Mouse (Mus musculus) heart, embryonic 12.5 days (tissue): Measurements from ENCODE around the gene 9930021J03Rik. TPM values are rescaled to one million over a fixed set of nuclear protein-coding genes. Genes with fewer than 3 reads are reported as not detected.

ENCODE experiments used
- ATAC-seq: fragments of 200-750 bp; cut with Nextera tagmentation; 2 replicates; pipeline ENCODE4 v1.8.0; 2017; ENCODE audit warnings: moderate TSS enrichment, moderate library complexity; ENCODE audit not compliant: insufficient number of reproducible peaks, low FRiP score
- H3K27ac ChIP-seq: fragments of 300-500 bp; sonication (generic); 2 replicates; pipeline ENCODE4 v1.5.1; 2016; ENCODE audit warnings: mild to moderate bottlenecking, moderate library complexity; ENCODE audit not compliant: poor library complexity, severe bottlenecking
- H3K27me3 ChIP-seq: fragments of 300-500 bp; sonication (generic); replicated peaks from 2 replicates; pipeline ENCODE4 v1.6.1; 2016; ENCODE audit warnings: mild to moderate bottlenecking, moderate library complexity
- H3K36me3 ChIP-seq: fragments of 300-500 bp; sonication (generic); 2 replicates; pipeline ENCODE4 v1.6.1; 2016; ENCODE audit warnings: mild to moderate bottlenecking, moderate library complexity
- H3K4me1 ChIP-seq: fragments of 300-500 bp; sonication (generic); replicated peaks from 2 replicates; pipeline ENCODE4 v1.6.1; 2016; ENCODE audit warnings: mild to moderate bottlenecking
- H3K4me2 ChIP-seq: fragments of 300-500 bp; sonication (generic); 2 replicates; pipeline ENCODE4 v1.6.1; 2016; ENCODE audit warnings: mild to moderate bottlenecking, moderate library complexity
- H3K4me3 ChIP-seq: fragments of 300-500 bp; sonication (generic); 2 replicates; pipeline ENCODE4 v1.5.1; 2016; ENCODE audit warnings: mild to moderate bottlenecking
- H3K9ac ChIP-seq: fragments of 300-500 bp; sonication (generic); 2 replicates; pipeline ENCODE4 v1.6.1; 2016; ENCODE audit warnings: mild to moderate bottlenecking, moderate library complexity
- H3K9me3 ChIP-seq: fragments of 300-500 bp; sonication (generic); replicated peaks from 2 replicates; pipeline ENCODE4 v1.6.1; 2016; ENCODE audit warnings: mild to moderate bottlenecking, moderate library complexity
- WGBS: fragments of 180-500 bp; shearing (Covaris S2); methylation state at CpG from one replicate; pipeline ENCODE4 v1.1.7; 2016; 5-methylcytosine and 5-hydroxymethylcytosine counted together
- polyA plus RNA-seq: library from polyadenylated mRNA; unstranded; fragments of >200 nt; fragmentation: Nextera tagmentation; extraction: Ambion mirVana; gene quantifications from 2 replicates; pipeline ENCODE4 v1.2.1, GENCODE M21; 2016

Gene 9930021J03Rik
- polyA plus RNA-seq, 1 experiment from 2014 or later = 3.7 TPM

DNA sequence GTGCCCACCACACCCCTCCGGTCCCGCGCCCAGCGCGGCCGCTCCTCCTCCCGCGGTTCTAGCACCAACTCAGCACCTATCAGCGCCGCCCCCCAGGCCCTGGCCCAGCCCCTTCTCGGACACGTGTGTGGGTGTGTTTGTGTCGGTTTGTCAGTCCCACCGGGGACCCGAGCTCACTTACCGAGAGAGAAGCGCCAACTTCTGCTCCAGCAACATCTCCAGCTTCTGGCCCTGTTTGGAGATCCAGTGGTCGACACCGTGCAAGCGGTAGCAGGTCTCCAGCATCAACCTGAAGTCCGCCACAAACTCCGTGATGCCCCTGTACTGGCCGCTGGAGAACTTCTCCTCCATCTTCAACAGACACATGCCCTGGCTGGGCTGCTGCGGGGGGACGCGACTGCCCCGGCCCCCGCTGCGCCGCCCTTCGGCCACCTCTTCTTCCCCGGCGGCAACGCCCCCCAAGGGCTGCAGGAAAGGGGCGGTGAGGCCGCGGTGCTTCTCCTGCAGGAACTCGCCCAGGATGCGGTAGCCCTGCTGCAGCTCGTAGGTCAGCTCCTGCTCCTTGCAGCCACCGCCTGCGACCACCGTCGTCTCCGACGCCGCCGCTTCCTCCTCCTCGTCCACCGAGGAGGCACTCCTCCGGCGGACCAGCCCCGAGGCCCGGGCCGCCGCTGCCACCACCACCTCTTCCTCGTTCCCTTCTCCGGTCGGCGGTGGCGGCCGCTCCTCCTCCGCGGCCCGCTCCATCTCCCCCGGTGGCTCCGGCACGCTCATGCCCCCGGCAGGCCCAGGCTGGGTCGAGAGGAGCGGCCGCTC is 480 bp downstream of the 9930021J03Rik start:
- Histone ChIP-seq H3K9ac (peak overlapping the region; percentile 90), H3K4me1 (peaks cover 10% of the 10 kb centered on the region), H3K27me3 (no peaks in the 10 kb centered on the region), H3K9me3 (no peaks in the 10 kb centered on the region), H3K36me3 (peaks cover 16% of the 10 kb centered on the region), H3K4me2 (peak overlapping the region; percentile 89), H3K27ac (peak overlapping the region; percentile 91), H3K4me3 (peak overlapping the region; percentile 94)
- peak; percentile 73 for ATAC-seq
- WGBS = under 1% methylated on average over 71 of the region's 72 CpGs

DNA sequence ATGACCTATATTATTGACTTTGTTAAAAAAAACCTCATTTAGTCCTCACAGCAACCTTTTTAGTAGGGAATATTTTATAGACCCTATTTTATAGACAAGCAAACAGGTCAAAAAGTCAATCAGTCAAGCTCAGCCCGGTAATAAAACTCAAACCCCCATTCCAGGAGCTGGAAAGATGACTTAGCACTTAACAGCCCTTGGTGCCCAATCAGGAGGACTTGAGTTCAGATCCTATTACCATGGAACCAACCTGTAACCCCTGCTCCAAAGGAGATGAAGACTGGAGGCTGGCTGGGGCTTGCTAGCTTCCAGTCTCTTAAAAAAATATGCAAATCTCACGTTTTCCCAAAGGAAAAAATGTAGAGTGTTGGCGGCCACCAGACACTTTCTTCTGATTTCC is 1.8 kb downstream of the 9930021J03Rik start:
- H3K36me3 ChIP-seq = peaks cover 3% of the 10 kb centered on the region; the same call in 1 of the 2 replicates
- WGBS = 50% methylated on average over 3 of the region's 3 CpGs
- H3K9ac ChIP-seq = no peak overlapping the region
- no peak overlapping the region for H3K27ac ChIP-seq
- ATAC-seq = no peak
- peak overlapping the region; percentile 26 for H3K4me3 ChIP-seq
- H3K27me3 ChIP-seq = no peaks in the 10 kb centered on the region
- peaks cover 10% of the 10 kb centered on the region for H3K4me1 ChIP-seq
- peak overlapping the region; percentile 59 for H3K4me2 ChIP-seq
- no peaks in the 10 kb centered on the region for H3K9me3 ChIP-seq

DNA sequence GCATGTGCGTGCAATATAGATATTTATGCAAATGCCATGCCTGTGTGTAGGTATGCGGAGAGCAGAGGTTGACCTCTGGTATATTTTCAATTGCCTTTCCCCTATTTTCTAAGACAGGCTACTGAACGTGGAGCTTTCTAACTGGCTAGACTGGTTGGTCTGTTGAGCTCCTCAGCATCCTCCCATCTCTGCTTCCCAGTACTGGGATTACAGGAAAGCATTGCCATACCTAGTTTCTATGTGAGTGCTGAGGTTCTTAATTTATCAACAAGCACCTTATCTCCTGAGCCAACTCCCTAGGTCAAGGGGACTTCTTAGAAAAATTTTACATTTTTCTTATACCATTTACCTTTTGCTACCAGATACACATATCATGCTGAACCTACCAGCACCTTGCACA is 8.4 kb downstream of the 9930021J03Rik start:
- 87% methylated on average over 3 of the region's 3 CpGs for whole genome bisulfite sequencing

DNA sequence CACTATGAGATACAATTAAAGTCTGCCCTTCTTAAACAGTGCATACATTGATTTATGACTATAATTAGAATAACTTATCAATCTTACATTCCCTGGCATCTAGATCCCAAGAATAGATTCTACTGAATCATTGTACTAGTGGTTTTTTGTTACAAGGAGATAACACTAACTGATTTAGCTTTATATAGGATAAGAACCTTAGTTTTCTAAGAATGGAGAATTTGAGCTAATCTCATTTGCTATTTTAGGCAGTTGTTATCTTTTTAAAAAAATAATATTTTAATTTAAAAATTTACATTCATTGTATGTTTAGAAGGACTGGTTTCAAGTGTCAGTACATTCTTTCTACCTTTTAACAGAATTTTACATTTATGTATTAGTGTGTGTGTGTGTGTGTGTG is 17.8 kb downstream of the 9930021J03Rik start:
- Histone ChIP-seq H3K36me3 (peaks cover 15% of the 10 kb centered on the region; the same call in 1 of the 2 replicates), H3K9me3 (no peaks in the 10 kb centered on the region), H3K9ac (no peak overlapping the region), H3K27me3 (no peaks in the 10 kb centered on the region), H3K4me1 (no peaks in the 10 kb centered on the region; the same call in 1 of the 2 replicates), H3K27ac (no peak overlapping the region), H3K4me2 (no peak overlapping the region), H3K4me3 (no peak overlapping the region)
- ATAC-seq = no peak

More for the DNA sequence above, 8.4 kb downstream of the 9930021J03Rik start:
- Histone ChIP-seq H3K4me1 (peaks cover 3% of the 10 kb centered on the region; the same call in 1 of the 2 replicates), H3K27me3 (no peaks in the 10 kb centered on the region), H3K9ac (no peak overlapping the region), H3K9me3 (no peaks in the 10 kb centered on the region), H3K27ac (no peak overlapping the region), H3K4me2 (no peak overlapping the region), H3K4me3 (no peak overlapping the region), H3K36me3 (no peaks in the 10 kb centered on the region)
- ATAC-seq = no peak

DNA sequence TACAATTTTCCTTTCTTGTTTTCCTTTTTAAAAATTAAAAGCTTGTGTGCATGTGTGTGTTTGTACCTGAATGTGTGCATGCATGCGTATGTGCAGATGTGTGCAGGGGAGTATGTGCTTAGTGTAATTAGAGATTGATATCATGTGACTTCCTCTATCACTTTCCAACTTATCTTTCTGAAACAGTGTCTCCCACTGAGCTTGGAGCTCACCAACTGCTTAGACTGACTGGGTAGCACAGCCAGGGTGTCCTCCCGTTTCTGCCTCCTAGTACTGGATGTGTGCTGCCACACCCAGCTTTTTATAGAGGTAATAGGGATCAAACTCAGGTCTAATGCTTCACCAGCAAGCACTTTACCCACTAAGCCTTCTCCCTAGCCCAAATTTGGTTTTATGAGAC is 22.9 kb downstream of the 9930021J03Rik start:
- 84% methylated on average over 2 of the region's 2 CpGs for WGBS
- H3K4me1 ChIP-seq = no peaks in the 10 kb centered on the region; the same call in 1 of the 2 replicates
- no peak overlapping the region for H3K9ac ChIP-seq
- H3K4me3 ChIP-seq = no peak overlapping the region
- peaks cover 12% of the 10 kb centered on the region; the same call in 1 of the 2 replicates for H3K36me3 ChIP-seq
- H3K27me3 ChIP-seq = no peaks in the 10 kb centered on the region
- H3K4me2 ChIP-seq = no peak overlapping the region
- no peak for ATAC-seq
- no peaks in the 10 kb centered on the region for H3K9me3 ChIP-seq
- no peak overlapping the region for H3K27ac ChIP-seq

DNA sequence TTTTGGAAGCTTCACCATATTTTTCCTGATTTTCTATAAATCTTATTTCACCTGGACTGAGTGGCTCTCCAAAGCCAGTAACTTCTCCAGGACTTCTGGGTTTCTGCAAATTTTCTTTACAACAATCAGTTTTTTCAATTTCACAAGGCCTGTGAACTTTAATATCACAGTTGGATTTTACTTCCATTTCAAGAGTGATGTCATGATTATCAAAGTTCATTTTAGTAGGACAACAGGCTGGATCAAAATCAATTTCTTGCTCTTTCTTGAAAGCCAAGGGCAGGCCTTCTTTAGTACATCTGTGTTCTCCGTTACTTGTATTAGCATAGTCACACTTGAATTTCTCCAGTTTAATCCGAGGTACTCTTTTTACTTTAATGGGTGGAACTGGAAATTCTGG is 51.9 kb downstream of the 9930021J03Rik start:
- 92% methylated on average over 2 of the region's 2 CpGs for WGBS
- no peak for ATAC-seq
- Histone ChIP-seq H3K27me3 (no peaks in the 10 kb centered on the region), H3K9ac (no peak overlapping the region), H3K4me1 (no peaks in the 10 kb centered on the region), H3K4me2 (no peak overlapping the region), H3K36me3 (no peaks in the 10 kb centered on the region), H3K9me3 (no peaks in the 10 kb centered on the region), H3K4me3 (no peak overlapping the region), H3K27ac (no peak overlapping the region)

DNA sequence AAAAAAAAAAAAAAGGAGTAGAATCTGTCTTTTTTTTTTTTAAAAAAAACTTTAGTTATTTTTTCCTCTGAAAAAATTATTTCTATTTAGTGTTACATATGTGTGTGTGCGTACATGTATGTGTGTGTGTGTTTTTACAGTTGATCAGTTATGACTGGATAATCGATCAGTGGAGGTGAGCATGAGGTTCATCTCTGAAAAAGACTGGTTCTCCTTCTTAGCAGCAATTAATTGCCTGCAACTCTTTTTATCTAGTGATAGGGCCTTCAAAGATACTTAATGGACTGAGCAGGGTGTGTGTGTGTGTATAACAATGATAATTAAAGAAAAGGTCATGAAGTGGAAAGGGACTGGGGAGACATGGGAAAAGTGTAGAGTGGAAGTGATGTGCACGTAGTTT is 54.8 kb downstream of the 9930021J03Rik start:
- ATAC-seq = no peak
- Histone ChIP-seq H3K36me3 (0 out of 2 replicates have a peak, but pooled peaks cover 2% of the 10 kb centered on the region), H3K27ac (no peak overlapping the region), H3K4me1 (no peaks in the 10 kb centered on the region), H3K27me3 (no peaks in the 10 kb centered on the region), H3K4me3 (no peak overlapping the region), H3K4me2 (no peak overlapping the region), H3K9me3 (no peaks in the 10 kb centered on the region), H3K9ac (no peak overlapping the region)
- WGBS = 87% methylated on average over 3 of the region's 3 CpGs

DNA sequence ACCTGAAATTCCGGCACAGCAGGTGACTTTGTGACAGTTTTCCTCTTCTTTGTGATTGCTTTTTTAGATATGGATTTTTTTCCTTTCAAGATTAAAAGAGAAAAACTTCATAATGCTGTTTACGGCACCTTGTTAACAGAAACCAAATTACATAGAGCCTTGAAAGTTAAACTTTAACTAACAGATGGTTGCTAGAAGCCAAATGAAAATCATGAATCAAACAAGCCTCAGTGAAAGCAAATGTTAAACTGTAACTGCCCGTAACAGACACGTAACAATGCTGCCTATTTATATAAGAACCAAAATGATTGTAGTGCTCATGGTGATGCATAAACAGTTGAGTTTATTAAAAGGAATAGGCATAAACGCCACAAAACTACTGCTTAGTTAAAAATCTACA is 62.3 kb downstream of the 9930021J03Rik start:
- Histone ChIP-seq H3K27me3 (no peaks in the 10 kb centered on the region), H3K4me3 (no peak overlapping the region), H3K27ac (no peak overlapping the region), H3K36me3 (peaks cover 2% of the 10 kb centered on the region; the same call in 1 of the 2 replicates), H3K4me1 (no peaks in the 10 kb centered on the region), H3K9ac (no peak overlapping the region), H3K4me2 (no peak overlapping the region), H3K9me3 (no peaks in the 10 kb centered on the region)
- 88% methylated on average over 5 of the region's 5 CpGs for WGBS
- no peak for ATAC-seq

DNA sequence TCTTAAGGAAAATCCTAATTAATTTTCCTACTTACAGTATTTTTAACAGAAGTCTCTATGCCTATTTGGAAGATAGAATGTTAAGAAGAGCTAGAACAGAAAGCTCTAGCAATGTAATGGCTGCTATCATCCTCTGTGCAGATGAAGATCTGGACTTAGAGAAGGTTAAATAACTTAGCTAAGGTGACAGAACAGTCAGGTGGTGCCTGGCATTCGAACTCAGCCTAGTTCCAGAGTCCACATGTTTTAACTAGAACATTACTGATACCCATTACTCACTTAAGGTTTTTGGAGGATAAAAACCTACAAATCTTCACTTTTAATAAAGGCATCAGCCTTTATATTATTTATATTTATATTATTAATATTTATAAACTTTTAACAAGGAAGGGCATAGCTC is 65.1 kb downstream of the 9930021J03Rik start:
- 83% methylated on average over 1 of the region's 1 CpGs for WGBS
- Histone ChIP-seq H3K27ac (no peak overlapping the region), H3K36me3 (no peaks in the 10 kb centered on the region), H3K9ac (no peak overlapping the region), H3K4me2 (no peak overlapping the region), H3K4me1 (no peaks in the 10 kb centered on the region), H3K27me3 (no peaks in the 10 kb centered on the region), H3K9me3 (no peaks in the 10 kb centered on the region), H3K4me3 (no peak overlapping the region)
- ATAC-seq = no peak

DNA sequence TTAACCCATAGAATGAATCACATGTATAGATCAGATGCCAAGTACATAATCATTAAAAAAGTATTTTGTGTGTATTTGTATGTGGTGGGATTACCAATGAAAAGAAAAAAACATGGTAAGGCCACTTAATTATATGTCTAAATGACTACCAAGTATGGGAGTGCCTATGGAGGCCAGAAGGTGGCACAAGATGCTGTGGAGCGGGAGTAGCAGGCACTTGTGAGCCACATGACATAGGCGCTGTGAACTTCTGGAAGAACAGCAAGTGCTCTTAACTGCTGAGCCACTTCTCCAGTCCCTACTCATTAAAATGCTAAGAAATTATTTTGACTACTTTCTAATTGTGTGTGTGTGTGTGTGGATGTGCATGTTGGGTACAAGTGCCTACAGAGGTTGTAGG is 66.2 kb downstream of the 9930021J03Rik start:
- WGBS = 93% methylated on average over 2 of the region's 2 CpGs
- no peak for ATAC-seq
- no peak overlapping the region for H3K4me2 ChIP-seq

DNA sequence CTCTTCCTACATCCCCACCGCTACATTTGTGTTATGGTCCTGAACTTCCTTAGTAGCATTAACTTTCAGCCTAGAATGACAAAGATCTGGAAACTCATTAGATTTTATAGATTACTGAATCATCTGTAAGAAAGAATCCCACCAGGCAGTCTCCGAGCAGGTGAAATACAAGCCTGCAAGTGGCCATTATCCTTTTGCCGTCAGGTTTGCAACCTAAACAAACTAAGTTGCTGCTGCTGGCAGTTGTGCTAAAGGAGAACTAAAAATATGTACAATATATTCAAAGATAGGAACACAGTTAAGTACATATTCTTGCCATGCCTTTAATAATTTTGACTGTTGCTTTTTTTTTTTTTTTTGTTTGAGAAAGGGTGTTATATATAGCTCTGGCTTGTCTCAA is 70.4 kb downstream of the 9930021J03Rik start:
- Histone ChIP-seq H3K27ac (no peak overlapping the region), H3K9ac (no peak overlapping the region), H3K27me3 (no peaks in the 10 kb centered on the region), H3K4me3 (no peak overlapping the region), H3K36me3 (no peaks in the 10 kb centered on the region), H3K4me2 (no peak overlapping the region), H3K4me1 (0 out of 2 replicates have a peak, but pooled peaks cover 2% of the 10 kb centered on the region), H3K9me3 (no peaks in the 10 kb centered on the region)
- WGBS = 83% methylated on average over 3 of the region's 3 CpGs
- no peak for ATAC-seq

More for the DNA sequence above, 66.2 kb downstream of the 9930021J03Rik start:
- Histone ChIP-seq H3K27ac (no peak overlapping the region), H3K36me3 (no peaks in the 10 kb centered on the region), H3K9ac (no peak overlapping the region), H3K27me3 (no peaks in the 10 kb centered on the region), H3K4me3 (no peak overlapping the region), H3K4me1 (0 out of 2 replicates have a peak, but pooled peaks cover 2% of the 10 kb centered on the region), H3K9me3 (no peaks in the 10 kb centered on the region)
